Mouse (Mus musculus) stomach, postnatal 0 days (tissue): ENCODE data around the gene Mum1l1. TPM values are rescaled to one million over a fixed set of nuclear protein-coding genes. Genes with fewer than 3 reads are reported as not detected.

Source experiments
- ATAC-seq: fragments of 200-750 bp; cut with Nextera tagmentation; 2 replicates; pipeline ENCODE4 v1.8.0; 2017; ENCODE audit not compliant: low FRiP score, low TSS enrichment
- DNase-seq: peaks from one replicate; pipeline ENCODE4 v3.0.0-alpha.2; 2016; ENCODE audit warnings: low spot score
- H3K27ac ChIP-seq: fragments of 300-500 bp; sonication (generic); replicated peaks from 2 replicates; pipeline ENCODE4 v1.5.1; 2014; ENCODE audit warnings: mild to moderate bottlenecking, control low read depth
- H3K27me3 ChIP-seq: fragments of 300-500 bp; sonication (generic); 2 replicates; pipeline ENCODE4 v1.6.1; 2014; ENCODE audit warnings: low read length; ENCODE audit not compliant: control insufficient read depth, insufficient read depth
- H3K36me3 ChIP-seq: fragments of 300-500 bp; sonication (generic); 2 replicates; pipeline ENCODE4 v1.6.1; 2014; ENCODE audit warnings: low read length, mixed read lengths; ENCODE audit not compliant: control insufficient read depth, insufficient read depth
- H3K4me1 ChIP-seq: fragments of 300-500 bp; sonication (generic); replicated peaks from 2 replicates; pipeline ENCODE4 v1.6.1; 2014; ENCODE audit warnings: antibody characterized with exemption; ENCODE audit not compliant: control insufficient read depth, insufficient read depth
- H3K4me2 ChIP-seq: fragments of 300-500 bp; sonication (generic); replicated peaks from 2 replicates; pipeline ENCODE4 v1.6.1; 2014; ENCODE audit warnings: low read depth, mild to moderate bottlenecking, control low read depth, moderate library complexity
- H3K4me3 ChIP-seq: fragments of 300-500 bp; sonication (generic); 2 replicates; pipeline ENCODE4 v1.5.1; 2014; ENCODE audit warnings: low read depth, low read length, control low read depth
- H3K9ac ChIP-seq: fragments of 300-500 bp; sonication (generic); 2 replicates; pipeline ENCODE4 v1.6.1; 2014; ENCODE audit warnings: mild to moderate bottlenecking, low read length, control low read depth, mixed read lengths
- H3K9me3 ChIP-seq: fragments of 300-500 bp; sonication (generic); 2 replicates; pipeline ENCODE4 v1.6.1; 2016; ENCODE audit warnings: low read length; ENCODE audit not compliant: control insufficient read depth
- CTCF ChIP-seq: IDR thresholded peaks from 2 replicates; pipeline ENCODE4 v1.5.1; 2016; ENCODE audit warnings: antibody characterized with exemption, low read depth, mild to moderate bottlenecking, moderate library complexity
- EP300 ChIP-seq: optimal IDR thresholded peaks from 2 replicates; pipeline ENCODE3; 2016; ENCODE audit warnings: antibody characterized with exemption
- WGBS: fragments of 180-500 bp; shearing (Covaris S2); extraction: QIAGEN DNeasy Blood & Tissue Kit; methylation state at CpG from one replicate; pipeline ENCODE4 v1.1.7; 2014; 5-methylcytosine and 5-hydroxymethylcytosine counted together
- polyA plus RNA-seq: library from polyadenylated mRNA; unstranded; fragments of >200 nt; fragmentation: Nextera tagmentation; extraction: Ambion mirVana; gene quantifications from 2 replicates; pipeline ENCODE4 v1.2.1, GENCODE M21; 2015

Mum1l1 gene
- polyA plus RNA-seq, 1 experiment from 2014 or later = 8.2 TPM

- no peak overlapping the region for H3K27ac ChIP-seq
- no peaks in the 10 kb centered on the region for H3K36me3 ChIP-seq
- no peaks in the 10 kb centered on the region for H3K4me1 ChIP-seq
- no peaks in the 10 kb centered on the region for H3K27me3 ChIP-seq
- 65% methylated on average over 5 of the region's 5 CpGs for WGBS
- no peak for DNase-seq
- H3K4me3 ChIP-seq = 0 out of 2 replicates have a peak overlapping the region, but pooled peaks have one; percentile 37
- no peak for TF ChIP-seq CTCF
- no peak for TF ChIP-seq EP300
- peak overlapping the region; percentile 43; the same call in 1 of the 2 replicates for H3K4me2 ChIP-seq
- ATAC-seq = no peak
- H3K9ac ChIP-seq = no peak overlapping the region
- H3K9me3 ChIP-seq = no peaks in the 10 kb centered on the region
These were observed 6.6 kb downstream of the Mum1l1 start for GRCm38 (mm10) chrX:139216409-139216808.

GRCm38 (mm10) chrX:139216991-139217593 is 7.2 kb downstream of the Mum1l1 start:
- Histone ChIP-seq H3K9ac (no peak overlapping the region), H3K4me3 (peak overlapping the region; percentile 37), H3K4me2 (peak overlapping the region; percentile 43), H3K4me1 (no peaks in the 10 kb centered on the region), H3K36me3 (no peaks in the 10 kb centered on the region), H3K9me3 (no peaks in the 10 kb centered on the region), H3K27me3 (no peaks in the 10 kb centered on the region), H3K27ac (no peak overlapping the region)
- ATAC-seq = no peak; the same call in 1 of the 2 replicates
- WGBS = 17% methylated on average over 22 of the region's 22 CpGs
- DNase-seq = peak; percentile 31
- TF ChIP-seq CTCF = no peak
- no peak for TF ChIP-seq EP300

DNA sequence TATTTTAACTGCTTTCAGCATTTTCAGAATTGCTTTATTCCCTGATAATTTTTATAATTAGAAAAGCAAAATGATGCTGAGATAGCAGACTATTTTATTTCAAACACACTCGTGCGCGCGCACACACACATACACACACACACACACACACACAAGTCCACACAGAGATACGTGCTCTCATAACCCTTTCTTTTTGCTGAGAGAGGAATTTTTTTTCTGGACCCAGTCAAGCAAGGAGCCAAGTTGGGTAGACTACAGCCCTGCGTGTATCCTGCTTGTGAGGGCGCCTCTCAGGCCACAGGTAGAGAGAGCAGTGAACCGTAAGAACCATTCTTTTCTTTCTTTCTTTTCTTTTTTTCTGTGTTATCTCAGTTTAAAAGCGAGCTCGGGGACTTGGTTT is 7.9 kb downstream of the Mum1l1 start:
- Histone ChIP-seq H3K4me1 (no peaks in the 10 kb centered on the region), H3K27ac (no peak overlapping the region), H3K4me3 (peak overlapping the region; percentile 37), H3K36me3 (no peaks in the 10 kb centered on the region), H3K27me3 (no peaks in the 10 kb centered on the region), H3K9me3 (no peaks in the 10 kb centered on the region), H3K9ac (no peak overlapping the region), H3K4me2 (peak overlapping the region; percentile 43)
- DNase-seq = no peak
- TF ChIP-seq EP300 = no peak
- TF ChIP-seq CTCF = no peak
- ATAC-seq = no peak
- WGBS = 54% methylated on average over 10 of the region's 10 CpGs

DNA sequence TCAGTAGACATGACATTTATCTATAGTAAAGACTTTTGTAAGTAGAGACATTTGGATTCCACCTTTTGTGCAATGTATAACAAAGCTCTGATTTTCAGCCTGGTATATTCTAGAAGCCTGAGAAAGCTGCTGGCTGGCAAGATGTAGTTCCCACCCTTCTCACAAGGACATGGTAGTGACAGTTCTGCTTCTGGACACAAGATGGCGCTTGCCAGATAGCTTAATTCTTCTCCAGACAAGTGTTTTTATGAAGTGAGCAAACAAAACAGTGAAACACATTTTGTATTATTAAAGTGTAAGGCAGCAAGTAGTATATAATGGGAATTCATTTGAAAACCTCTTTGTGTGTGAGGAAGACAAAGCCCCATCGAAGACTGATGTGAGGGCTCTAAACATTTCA is 9.2 kb downstream of the Mum1l1 start:
- Histone ChIP-seq H3K36me3 (no peaks in the 10 kb centered on the region), H3K9ac (no peak overlapping the region), H3K4me3 (no peak overlapping the region), H3K27me3 (no peaks in the 10 kb centered on the region), H3K27ac (no peak overlapping the region), H3K9me3 (no peaks in the 10 kb centered on the region), H3K4me1 (no peaks in the 10 kb centered on the region), H3K4me2 (no peak overlapping the region)
- WGBS = 37% methylated on average over 2 of the region's 2 CpGs
- no peak for ATAC-seq
- TF ChIP-seq EP300 (no peak), CTCF (peak; percentile 77)
- peak; percentile 29 for DNase-seq

- TF ChIP-seq CTCF = no peak
- TF ChIP-seq EP300 = no peak
- Histone ChIP-seq H3K9ac (no peak overlapping the region), H3K9me3 (no peaks in the 10 kb centered on the region), H3K4me3 (no peak overlapping the region), H3K36me3 (no peaks in the 10 kb centered on the region), H3K27me3 (no peaks in the 10 kb centered on the region), H3K27ac (no peak overlapping the region), H3K4me2 (no peak overlapping the region), H3K4me1 (no peaks in the 10 kb centered on the region)
- ATAC-seq (no peak), DNase-seq (no peak)
- 42% methylated on average over 4 of the region's 4 CpGs for WGBS
These were observed 11.0 kb downstream of the Mum1l1 start for GRCm38 (mm10) chrX:139220830-139221229.

DNA sequence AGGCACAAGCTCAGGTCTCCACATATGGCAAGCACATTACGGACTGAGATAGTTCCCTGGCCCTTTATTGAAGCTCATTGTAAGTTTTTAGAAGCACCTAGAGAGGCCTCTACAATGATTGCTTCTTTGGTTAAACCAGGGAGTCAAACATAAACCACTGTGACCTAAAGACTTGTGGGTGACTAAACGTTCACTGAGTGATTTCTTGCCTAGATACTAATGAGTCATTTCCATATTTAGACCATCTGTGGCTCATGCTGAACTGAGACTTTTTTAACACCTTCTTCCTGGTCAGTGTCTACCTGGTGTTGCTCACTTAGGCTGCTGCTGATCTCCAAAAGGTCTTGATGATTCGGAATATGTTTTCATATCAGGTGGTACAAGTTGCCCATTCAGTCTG is 12.1 kb downstream of the Mum1l1 start:
- Histone ChIP-seq H3K4me2 (no peak overlapping the region), H3K27me3 (no peaks in the 10 kb centered on the region), H3K27ac (no peak overlapping the region), H3K4me3 (no peak overlapping the region), H3K9me3 (no peaks in the 10 kb centered on the region), H3K9ac (no peak overlapping the region), H3K4me1 (no peaks in the 10 kb centered on the region), H3K36me3 (no peaks in the 10 kb centered on the region)
- WGBS = 75% methylated on average over 3 of the region's 3 CpGs
- TF ChIP-seq CTCF (no peak), EP300 (no peak)
- DNase-seq = no peak
- no peak for ATAC-seq
